Mouse (Mus musculus): ENCODE measurements around the gene Ehbp1.

The Ehbp1 gene

GRCm38 (mm10) chr11:21999396-22000315 is 342.4 kb downstream of the Ehbp1 start:
- DNase-seq, result no peak

- no peak for DNase-seq
Observed at GRCm38 (mm10) chr11:21998141-21999047, 343.7 kb downstream of the Ehbp1 start.

GRCm38 (mm10) chr11:21997561-21998140 is 344.4 kb downstream of the Ehbp1 start:
- DNase-seq, result peak in 1 of 2 experiments; percentile 23

GRCm38 (mm10) chr11:21996661-21997560 is 345.2 kb downstream of the Ehbp1 start:
- DNase-seq, result peak; percentile 25 to 31

- DNase-seq, result peak in 1 of 2 experiments; percentile 15
Observed at GRCm38 (mm10) chr11:21996325-21996647, 345.8 kb downstream of the Ehbp1 start.

- DNase-seq, result peak in 1 of 2 experiments; percentile 10
Observed at GRCm38 (mm10) chr11:21995534-21996324, 346.4 kb downstream of the Ehbp1 start.

GRCm38 (mm10) chr11:21994377-21995370 is 347.4 kb downstream of the Ehbp1 start:
- DNase-seq, result peak in 1 of 2 experiments; percentile 20

GRCm38 (mm10) chr11:21993597-21994376 is 348.3 kb downstream of the Ehbp1 start:
- peak; percentile 12 to 45 for DNase-seq

- DNase-seq, result no peak
Observed at GRCm38 (mm10) chr11:21992761-21993596, 349.1 kb downstream of the Ehbp1 start.

- DNase-seq, result no peak
Observed at GRCm38 (mm10) chr11:21988398-21988946, 353.6 kb downstream of the Ehbp1 start.

GRCm38 (mm10) chr11:21985118-21985517 is 357.0 kb downstream of the Ehbp1 start:
- no peak for DNase-seq

GRCm38 (mm10) chr11:21974005-21974531 is 368.0 kb downstream of the Ehbp1 start:
- no peak for DNase-seq

GRCm38 (mm10) chr11:21973597-21973996 is 368.5 kb downstream of the Ehbp1 start:
- DNase-seq, result no peak

GRCm38 (mm10) chr11:21968922-21969321 is 373.2 kb downstream of the Ehbp1 start:
- DNase-seq, result no peak

Measured in cerebellum, postnatal 36 days (tissue).